Mouse (Mus musculus) heart, adult 2 months (tissue): ENCODE measurements at regions not wholly inside any gene's neighbourhood (a gene's known extent, or its start where the extent isn't known, plus 50 kb on each side); places are given as distances from the start of the nearest gene placed in this dataset.

Experiments
- DNase-seq, 2 experiments: peaks; one replicate each; pipeline ENCODE4 v3.0.0; 2021
- H3K27ac ChIP-seq: fragments of 200-600 bp; 2 replicates; pipeline ENCODE4 v1.8.1; 2022
- H3K27me3 ChIP-seq: fragments of 200-500 bp; 2 replicates; pipeline ENCODE4 v1.6.1; 2012; ENCODE audit warnings: mild to moderate bottlenecking, low read length, inconsistent platforms, mixed read lengths; ENCODE audit not compliant: control insufficient read depth, insufficient read depth
- H3K36me3 ChIP-seq: fragments of 200-500 bp; 2 replicates; pipeline ENCODE4 v1.6.1; 2012; ENCODE audit warnings: low read length, inconsistent platforms; ENCODE audit not compliant: control insufficient read depth, insufficient read depth
- H3K4me1 ChIP-seq: fragments of 200-500 bp; 2 replicates; pipeline ENCODE4 v1.6.1; 2011; ENCODE audit warnings: low read length; ENCODE audit not compliant: control insufficient read depth, insufficient read depth
- H3K4me3 ChIP-seq: fragments of 200-600 bp; 2 replicates; pipeline ENCODE4 v1.8.1; 2022
- H3K79me2 ChIP-seq: fragments of 200-500 bp; replicated peaks from 2 replicates; pipeline ENCODE4 v1.6.1; 2012; ENCODE audit warnings: mild to moderate bottlenecking, inconsistent platforms, low read length, moderate library complexity, mixed read lengths; ENCODE audit not compliant: control insufficient read depth, insufficient read depth
- H3K9ac ChIP-seq: fragments of 200-500 bp; 2 replicates; pipeline ENCODE4 v1.6.1; 2012; ENCODE audit warnings: low read depth, mild to moderate bottlenecking, control low read depth, inconsistent platforms, low read length, mixed read lengths
- CTCF ChIP-seq: fragments of 200-600 bp; IDR thresholded peaks from 2 replicates; pipeline ENCODE4 v1.8.1; 2022; ENCODE audit warnings: antibody characterized with exemption, mild to moderate bottlenecking, moderate library complexity
- EP300 ChIP-seq: fragments of 200-500 bp; IDR thresholded peaks from 2 replicates; pipeline ENCODE4 v1.6.1; 2011; ENCODE audit warnings: low read depth, low read length, control low read depth; ENCODE audit not compliant: insufficient read depth
- POLR2A ChIP-seq: fragments of 200-500 bp; IDR thresholded peaks from 2 replicates; pipeline ENCODE4 v1.6.1; 2011; ENCODE audit warnings: mild to moderate bottlenecking, low read depth, low read length, control low read depth; ENCODE audit not compliant: insufficient read depth
- WGBS: fragments of 180-500 bp; shearing (Covaris S2); methylation state at CpG from one replicate; pipeline ENCODE4 v1.1.7; 2018; 5-methylcytosine and 5-hydroxymethylcytosine counted together
- intact Hi-C: fragments of 180-260 bp; cut with DNase I; formaldehyde crosslinking; loops from one replicate; pipeline ENCODE4 v1.15.1; 2025

- H3K4me3 ChIP-seq: no peak overlapping the region
- no peaks in the 10 kb centered on the region for H3K79me2 ChIP-seq
- DNase-seq: no peak
- H3K9ac ChIP-seq: no peak overlapping the region
- no peak overlapping the region for H3K27ac ChIP-seq
- WGBS: 76% methylated on average over 4 of the region's 4 CpGs
- no peaks in the 10 kb centered on the region for H3K36me3 ChIP-seq
- intact Hi-C loops: no loop called here
- H3K4me1 ChIP-seq: peaks cover 2% of the 10 kb centered on the region
- TF ChIP-seq EP300: no peak
- no peak for TF ChIP-seq CTCF
- no peak for TF ChIP-seq POLR2A
- H3K27me3 ChIP-seq: no peaks in the 10 kb centered on the region
These were observed 547.9 kb upstream of the Lrrc6 start for GRCm38 (mm10) chr15:67048621-67049020.

DNA sequence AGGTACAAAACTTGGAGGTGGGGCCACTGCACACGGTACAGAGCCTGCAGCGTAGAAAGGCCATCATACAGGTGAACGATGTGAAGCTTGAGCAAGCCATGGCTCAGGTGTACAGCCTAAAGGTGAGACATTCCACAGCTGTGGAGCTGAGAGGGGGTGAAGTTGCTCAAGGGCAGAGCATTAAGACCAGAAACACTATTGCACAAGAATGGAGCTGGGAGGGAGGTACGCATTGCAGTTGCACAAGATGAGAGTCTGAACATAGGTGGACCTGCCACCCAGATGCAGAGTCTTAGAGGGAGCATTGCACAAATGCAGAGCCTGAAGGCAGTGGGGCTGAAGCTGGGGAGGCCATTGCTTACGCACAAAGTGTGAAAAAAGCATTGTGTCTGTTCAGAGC is 547.4 kb upstream of the Lrrc6 start:
- intact Hi-C loops: no loop called here
- H3K36me3 ChIP-seq: no peaks in the 10 kb centered on the region
- no peak for DNase-seq
- no peaks in the 10 kb centered on the region for H3K79me2 ChIP-seq
- 94% methylated on average over 5 of the region's 5 CpGs for WGBS
- TF ChIP-seq EP300 (no peak), CTCF (no peak), POLR2A (no peak)
- peaks cover 2% of the 10 kb centered on the region for H3K4me1 ChIP-seq
- H3K9ac ChIP-seq: no peak overlapping the region
- no peak overlapping the region for H3K27ac ChIP-seq
- H3K4me3 ChIP-seq: no peak overlapping the region
- H3K27me3 ChIP-seq: no peaks in the 10 kb centered on the region

DNA sequence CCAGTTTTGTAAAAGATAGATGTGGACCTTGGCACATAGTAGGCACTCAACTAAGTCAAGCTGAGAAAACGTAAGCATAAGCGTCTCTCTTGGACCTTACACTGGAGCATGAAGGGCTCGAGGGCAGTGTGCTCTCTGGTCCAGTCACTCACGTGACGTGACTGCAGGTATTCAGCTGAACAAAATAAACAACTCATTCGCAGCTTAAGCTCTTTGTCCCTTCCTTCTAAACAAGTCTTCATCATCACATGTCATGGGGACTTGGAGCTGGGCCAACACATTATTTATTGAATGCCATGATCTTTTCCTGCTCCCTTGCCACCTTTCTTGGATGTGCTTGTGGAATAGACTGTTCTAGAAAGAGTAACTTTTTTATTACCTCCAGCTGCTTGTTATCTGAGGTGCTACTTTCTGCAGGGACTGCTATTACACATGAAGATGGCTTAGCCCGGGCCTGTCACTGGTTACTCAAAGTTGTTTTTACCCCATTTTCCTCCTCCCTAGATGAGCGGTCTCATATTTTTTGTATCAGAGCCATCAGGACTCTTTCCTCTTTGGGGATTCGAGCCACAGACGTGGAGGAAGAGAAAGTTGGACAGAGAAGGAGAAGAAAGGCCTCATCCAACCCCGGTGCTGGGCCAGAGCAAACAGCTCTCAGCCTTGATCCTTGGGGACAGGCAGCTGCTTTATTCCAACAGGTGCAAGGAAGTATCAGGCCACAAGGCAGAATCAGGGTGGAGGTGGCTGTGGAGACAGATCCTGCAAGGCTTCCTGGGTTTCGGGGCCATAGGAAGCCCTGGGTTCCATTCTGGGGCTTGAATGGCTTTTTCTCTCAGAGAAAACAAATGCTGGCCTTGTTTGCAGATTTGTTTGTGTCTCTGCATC is 545.5 kb upstream of the Lrrc6 start:
- WGBS: 57% methylated on average over 12 of the region's 12 CpGs

DNA sequence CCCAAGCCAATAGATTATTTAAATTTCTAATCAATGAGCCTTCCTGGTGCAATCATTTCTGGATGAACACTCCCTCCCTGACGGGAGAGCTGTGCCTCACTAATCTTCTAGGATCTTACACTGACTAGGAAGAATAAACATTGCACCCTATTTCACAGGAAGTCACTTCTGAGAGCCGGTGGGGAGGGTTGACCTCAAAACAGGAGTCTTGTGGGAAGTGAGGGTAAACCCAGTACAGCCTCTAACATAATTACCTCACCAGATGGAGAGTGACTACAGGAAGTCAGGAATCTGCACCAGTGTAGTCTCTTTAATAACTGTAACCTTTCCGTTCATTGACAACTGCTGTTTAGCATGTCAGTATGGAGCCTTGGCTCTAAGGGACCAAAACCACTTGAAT is 544.6 kb upstream of the Lrrc6 start:
- Histone ChIP-seq H3K36me3 (no peaks in the 10 kb centered on the region), H3K4me1 (peaks cover 2% of the 10 kb centered on the region), H3K79me2 (no peaks in the 10 kb centered on the region), H3K4me3 (no peak overlapping the region), H3K9ac (no peak overlapping the region), H3K27me3 (no peaks in the 10 kb centered on the region), H3K27ac (peak overlapping the region; percentile 11; the same call in 1 of the 2 replicates)
- intact Hi-C loops: no loop called here
- peak in 1 of 2 experiments; percentile 24 for DNase-seq
- no peak for TF ChIP-seq POLR2A
- TF ChIP-seq EP300: no peak
- no peak for TF ChIP-seq CTCF
- 30% methylated on average over 3 of the region's 3 CpGs for WGBS

More for the DNA sequence above, 545.5 kb upstream of the Lrrc6 start:
- Histone ChIP-seq H3K27ac (peak overlapping the region; percentile 6; the same call in 1 of the 2 replicates), H3K9ac (no peak overlapping the region), H3K36me3 (no peaks in the 10 kb centered on the region), H3K27me3 (no peaks in the 10 kb centered on the region), H3K4me1 (peaks cover 2% of the 10 kb centered on the region), H3K4me3 (no peak overlapping the region), H3K79me2 (no peaks in the 10 kb centered on the region)
- DNase-seq: no peak
- intact Hi-C loops: no loop called here
- TF ChIP-seq CTCF (no peak), POLR2A (no peak), EP300 (no peak)

DNA sequence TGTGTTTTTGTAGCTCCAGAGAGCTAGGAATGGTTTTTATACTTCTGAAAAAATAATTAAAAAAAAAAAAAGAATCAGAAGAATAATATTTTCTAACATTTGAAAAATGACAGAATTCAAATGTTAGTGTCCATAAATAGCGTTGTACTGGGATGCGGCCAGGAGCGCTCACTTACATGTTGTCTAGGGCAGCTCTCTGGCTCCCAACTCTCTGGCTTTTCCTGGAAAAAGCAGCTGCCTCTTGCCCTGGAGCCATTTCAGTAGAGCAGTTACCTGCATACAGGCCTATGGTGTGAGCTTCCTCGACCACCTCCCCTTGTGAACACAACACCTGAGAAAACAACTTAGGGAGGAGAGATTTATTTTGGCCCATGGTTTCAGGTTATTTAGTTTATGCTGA is 544.1 kb upstream of the Lrrc6 start:
- DNase-seq: no peak
- H3K27me3 ChIP-seq: no peaks in the 10 kb centered on the region
- intact Hi-C loops: loop anchor here (5.0 kb wide), 1 partner anchor 42 kb away; no protein-coding TSS in a partner anchor
- 78% methylated on average over 4 of the region's 4 CpGs for WGBS
- H3K36me3 ChIP-seq: no peaks in the 10 kb centered on the region
- no peaks in the 10 kb centered on the region for H3K79me2 ChIP-seq
- no peak overlapping the region for H3K9ac ChIP-seq
- no peak for TF ChIP-seq EP300
- no peak for TF ChIP-seq POLR2A
- no peak for TF ChIP-seq CTCF
- H3K27ac ChIP-seq: peak overlapping the region; percentile 11; the same call in 1 of the 2 replicates
- no peak overlapping the region for H3K4me3 ChIP-seq
- peaks cover 2% of the 10 kb centered on the region for H3K4me1 ChIP-seq

DNA sequence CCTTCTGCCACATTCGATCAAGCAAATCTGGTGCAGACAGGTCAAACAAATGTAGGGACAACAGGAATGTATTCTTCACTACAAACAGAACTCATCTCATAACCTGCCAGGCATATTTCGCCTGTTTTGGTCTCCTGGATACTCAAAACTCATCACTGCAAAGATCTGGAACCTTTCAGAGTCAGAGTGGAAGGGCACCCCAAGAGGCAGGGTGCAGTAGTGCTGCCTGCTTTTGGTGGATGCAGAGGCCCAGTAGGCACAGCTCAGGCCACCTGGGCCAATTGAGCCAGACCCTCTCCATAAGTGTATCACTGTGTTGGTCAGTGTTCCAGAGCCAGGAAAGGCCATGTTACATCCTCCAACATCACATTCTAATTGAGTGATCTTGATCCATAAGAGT is 541.4 kb upstream of the Lrrc6 start:
- WGBS: 97% methylated on average over 2 of the region's 2 CpGs
- DNase-seq: no peak
- Histone ChIP-seq H3K9ac (no peak overlapping the region), H3K79me2 (no peaks in the 10 kb centered on the region), H3K4me1 (peaks cover 2% of the 10 kb centered on the region), H3K27me3 (no peaks in the 10 kb centered on the region), H3K36me3 (no peaks in the 10 kb centered on the region), H3K4me3 (no peak overlapping the region), H3K27ac (no peak overlapping the region)
- intact Hi-C loops: loop anchor here (5.0 kb wide), 1 partner anchor 45 kb away; no protein-coding TSS in a partner anchor
- peak; percentile 62 for TF ChIP-seq CTCF
- no peak for TF ChIP-seq EP300
